Mouse (Mus musculus) embryonic fibroblast, embryonic 13.5 days (primary cell): ENCODE data around the gene AW011738.

Experiments used
- CTCF ChIP-seq: IDR thresholded peaks from 2 replicates; pipeline ENCODE4 v1.5.1; 2011; ENCODE audit warnings: mild to moderate bottlenecking, control low read depth, low read length, moderate library complexity, borderline replicate concordance; ENCODE audit not compliant: insufficient read depth
- POLR2A ChIP-seq: IDR thresholded peaks from 2 replicates; pipeline ENCODE4 v1.6.1; 2011; ENCODE audit warnings: low read depth, mild to moderate bottlenecking, control low read depth, low read length, moderate library complexity

GRCm38 (mm10) chr4:156228393-156229024, 25.4 kb downstream of the AW011738 start:
- no peak for TF ChIP-seq CTCF
- TF ChIP-seq POLR2A = peak; percentile 47
